Mouse (Mus musculus) thymus, adult 2 months (tissue): Measurements from ENCODE around the gene Ralbp1.

ENCODE experiments used
- CTCF ChIP-seq: fragments of 200-500 bp; IDR thresholded peaks from 2 replicates; pipeline ENCODE4 v1.5.1; 2012; ENCODE audit warnings: mild to moderate bottlenecking, control low read depth, low read length, moderate library complexity, borderline replicate concordance; ENCODE audit not compliant: control insufficient read depth, poor library complexity, insufficient read depth; ENCODE audit errors: extremely low read depth
- POLR2A ChIP-seq: fragments of 200-500 bp; IDR thresholded peaks from 2 replicates; pipeline ENCODE4 v1.6.1; 2012; ENCODE audit warnings: mild to moderate bottlenecking, low read length, control low read depth, moderate library complexity; ENCODE audit not compliant: control insufficient read depth, poor library complexity, insufficient read depth; ENCODE audit errors: extremely low read depth

DNA sequence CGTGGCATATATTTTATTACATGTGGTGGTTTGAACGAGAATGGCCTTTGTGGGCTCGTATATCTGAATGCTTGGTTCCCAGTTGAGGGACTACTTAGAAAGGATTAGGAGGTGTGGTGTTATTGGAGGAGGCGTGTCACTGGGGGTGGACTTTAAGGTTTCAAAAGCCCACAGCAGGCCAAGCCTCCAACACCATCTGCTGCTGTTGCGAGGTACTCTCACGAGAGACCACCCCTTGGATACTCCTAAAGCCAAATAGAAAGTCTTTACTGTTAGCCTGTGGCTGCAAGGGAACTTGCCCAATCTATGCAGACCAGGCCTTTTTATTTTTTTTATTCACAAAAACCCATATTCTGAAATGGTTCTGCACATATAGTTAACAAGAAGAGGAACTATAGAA is 36.4 kb upstream of the Ralbp1 start:
- TF ChIP-seq POLR2A: no peak
- no peak for TF ChIP-seq CTCF
